Mouse (Mus musculus): ENCODE data around the gene Rnf19b. TPM values are rescaled to one million over a fixed set of nuclear protein-coding genes. Genes with fewer than 3 reads are reported as not detected.

Rnf19b gene
- total RNA-seq, 2 experiments from 2014 or later: 24.3 to 27.2 TPM

Other genes starting within 250 kb of the Rnf19b start
- 1 to 10 TPM; 1.5 to 2.1 TPM for gene Trim62, start 174.7 kb upstream of the Rnf19b start, total RNA-seq (2021)
- gene Azin2, start 95.8 kb upstream of the Rnf19b start, total RNA-seq (2021): 1 to 10 TPM; 2.4 to 3.0 TPM
- gene Ak2, start 66.3 kb upstream of the Rnf19b start, total RNA-seq (2021): 10 to 100 TPM; 67.6 to 71.0 TPM
- not detected for gene Tmem54, start 47.3 kb downstream of the Rnf19b start, total RNA-seq (2021)
- gene Hpca, start 63.8 kb downstream of the Rnf19b start, total RNA-seq (2021): not detected
- 100 to 1,000 TPM; 324 to 341 TPM for gene Fndc5, start 78.7 kb downstream of the Rnf19b start, total RNA-seq (2021)
- 10 to 100 TPM; 11.3 to 15.7 TPM for gene S100pbp, start 131.5 kb downstream of the Rnf19b start, total RNA-seq (2021)
- 10 to 100 TPM; 26.3 to 31.0 TPM for gene Yars, start 131.5 kb downstream of the Rnf19b start, total RNA-seq (2021)
- 1 to 10 TPM; 3.5 to 3.6 TPM for gene C77080, start 203.1 kb downstream of the Rnf19b start, total RNA-seq (2021)
- 10 to 100 TPM; 15.8 to 17.1 TPM for gene Sync, start 229.3 kb downstream of the Rnf19b start, total RNA-seq (2021)

Measured in heart, postnatal 36 days (tissue).